Mouse (Mus musculus) ES-E14 (cell line): Measurements from ENCODE around the gene Plin1. TPM values are rescaled to one million over a fixed set of nuclear protein-coding genes. Genes with fewer than 3 reads are reported as not detected.

Source experiments
- DNase-seq: peaks from one replicate; pipeline ENCODE4 v3.0.0-alpha.2; 2013; ENCODE audit warnings: low read depth, low spot score
- H3K27ac ChIP-seq: 2 replicates; pipeline ENCODE4 v1.5.1; 2012; ENCODE audit warnings: low read depth, mild to moderate bottlenecking, low read length, moderate library complexity, mixed read lengths; ENCODE audit not compliant: poor library complexity, insufficient read depth, severe bottlenecking
- H3K36me3 ChIP-seq: 2 replicates; pipeline ENCODE4 v1.6.1; 2012; ENCODE audit warnings: mild to moderate bottlenecking, low read length, moderate library complexity, mixed read lengths; ENCODE audit not compliant: control insufficient read depth, poor library complexity, insufficient read depth, severe bottlenecking
- H3K4me1 ChIP-seq, 2 experiments: fragments of 150-350 bp in 1 of 2; sonication (generic) in 1 of 2; 2 replicates each; pipeline ENCODE4 v1.6.1; 2012; ENCODE audit warnings: low read length in 2 of 2, mild to moderate bottlenecking in 1 of 2, mixed read lengths in 1 of 2; ENCODE audit not compliant: control insufficient read depth in 2 of 2, insufficient read depth in 2 of 2, poor library complexity in 1 of 2
- H3K4me3 ChIP-seq, 2 experiments: fragments of 150-350 bp in 1 of 2; sonication (generic) in 1 of 2; 2 replicates each; pipeline ENCODE4 v1.5.1; 2012; ENCODE audit warnings: low read length in 2 of 2, low read depth in 1 of 2, mild to moderate bottlenecking in 1 of 2, mixed read lengths in 1 of 2; ENCODE audit not compliant: insufficient read depth in 1 of 2, poor library complexity in 1 of 2, severe bottlenecking in 1 of 2
- H3K9ac ChIP-seq: 2 replicates; pipeline ENCODE4 v1.6.1; 2012; ENCODE audit warnings: low read depth, mild to moderate bottlenecking, low read length, mixed read lengths; ENCODE audit not compliant: poor library complexity, insufficient read depth, severe bottlenecking
- H3K9me3 ChIP-seq: fragments of 150-350 bp; sonication (generic); 2 replicates; pipeline ENCODE4 v1.6.1; 2012; ENCODE audit warnings: low read depth, mild to moderate bottlenecking, low read length; ENCODE audit not compliant: control insufficient read depth, insufficient read depth
- CHD2 ChIP-seq: IDR thresholded peaks from 2 replicates; pipeline ENCODE4 v1.6.1; 2014; ENCODE audit warnings: mild to moderate bottlenecking, low read depth, low read length, inconsistent platforms
- HCFC1 ChIP-seq: IDR thresholded peaks from 2 replicates; pipeline ENCODE4 v1.6.1; 2012; ENCODE audit warnings: low read length, inconsistent platforms, borderline replicate concordance; ENCODE audit not compliant: insufficient read depth
- MAFK ChIP-seq: IDR thresholded peaks from 2 replicates; pipeline ENCODE4 v1.6.1; 2014; ENCODE audit warnings: mild to moderate bottlenecking, low read depth, low read length, inconsistent platforms; ENCODE audit not compliant: insufficient read depth
- ZC3H11A ChIP-seq: IDR thresholded peaks from 2 replicates; pipeline ENCODE4 v1.6.1; 2012; ENCODE audit warnings: low read depth, mild to moderate bottlenecking, inconsistent platforms, low read length, borderline replicate concordance
- ZNF384 ChIP-seq: IDR thresholded peaks from 2 replicates; pipeline ENCODE4 v1.6.1; 2012; ENCODE audit warnings: low read depth, low read length, inconsistent platforms
- in situ Hi-C, 2 experiments: fragments of 600-800 bp; cut with MboI; formaldehyde crosslinking; loops; one replicate each; pipeline ENCODE4 v1.15.1; 2025; ENCODE audit warnings: low sequenced_read_pairs in 2 of 2, inconsistent platforms in 1 of 2; ENCODE audit not compliant: unreplicated experiment in 2 of 2
- total RNA-seq: library from RNA; depleted of rRNA; stranded (reverse); fragments of 300-350 nt; gene quantifications from 2 replicates; pipeline ENCODE4 v1.2.3, GENCODE M21; 2012

Plin1 gene
- total RNA-seq, 1 experiment: 0.18 TPM

- no peak overlapping the region for H3K9ac ChIP-seq
- DNase-seq: no peak
- TF ChIP-seq CHD2: no peak
- no peak for TF ChIP-seq HCFC1
- no peak for TF ChIP-seq ZC3H11A
- TF ChIP-seq MAFK: no peak
- no peak for TF ChIP-seq ZNF384
- H3K4me1 ChIP-seq: no peaks in the 10 kb centered on the region; a peak in 1 of 4 replicates
- H3K27ac ChIP-seq: no peak overlapping the region
- in situ Hi-C loops: no loop called here
- no peak overlapping the region for H3K4me3 ChIP-seq
- H3K9me3 ChIP-seq: no peaks in the 10 kb centered on the region
- no peaks in the 10 kb centered on the region for H3K36me3 ChIP-seq
These were observed 1.3 kb downstream of the Plin1 start for GRCm38 (mm10) chr7:79731438-79731837.

- H3K4me1 ChIP-seq: no peaks in the 10 kb centered on the region; a peak in 1 of 4 replicates
- in situ Hi-C loops: no loop called here
- no peaks in the 10 kb centered on the region for H3K9me3 ChIP-seq
- H3K36me3 ChIP-seq: no peaks in the 10 kb centered on the region
- no peak overlapping the region for H3K27ac ChIP-seq
- DNase-seq: no peak
- no peak overlapping the region for H3K4me3 ChIP-seq
- TF ChIP-seq ZNF384 (no peak), ZC3H11A (no peak), CHD2 (no peak), HCFC1 (no peak), MAFK (no peak)
- H3K9ac ChIP-seq: no peak overlapping the region
These were observed 2.8 kb downstream of the Plin1 start for GRCm38 (mm10) chr7:79729743-79730370.

GRCm38 (mm10) chr7:79729169-79729568 lies 3.5 kb downstream of the Plin1 start:
- in situ Hi-C loops: no loop called here
- Histone ChIP-seq H3K9me3 (no peaks in the 10 kb centered on the region), H3K4me3 (no peak overlapping the region), H3K36me3 (no peaks in the 10 kb centered on the region), H3K27ac (no peak overlapping the region), H3K9ac (no peak overlapping the region), H3K4me1 (no peaks in the 10 kb centered on the region; a peak in 1 of 4 replicates)
- no peak for TF ChIP-seq MAFK
- TF ChIP-seq ZC3H11A: peak; percentile 39; the same call in 1 of the 2 replicates
- no peak for TF ChIP-seq CHD2
- TF ChIP-seq ZNF384: no peak
- TF ChIP-seq HCFC1: no peak
- DNase-seq: peak; percentile 81

- TF ChIP-seq MAFK (no peak), HCFC1 (no peak), CHD2 (no peak), ZC3H11A (no peak), ZNF384 (no peak)
- Histone ChIP-seq H3K4me3 (no peak overlapping the region), H3K9ac (no peak overlapping the region), H3K9me3 (no peaks in the 10 kb centered on the region), H3K4me1 (no peaks in the 10 kb centered on the region; a peak in 1 of 4 replicates), H3K36me3 (no peaks in the 10 kb centered on the region), H3K27ac (no peak overlapping the region)
- in situ Hi-C loops: no loop called here
- DNase-seq: peak; percentile 87
These were observed 4.5 kb downstream of the Plin1 start for GRCm38 (mm10) chr7:79728219-79728618.
